Comparison of ENCODE assay signal across 10 mouse cellular contexts in the genomic region with DNA sequence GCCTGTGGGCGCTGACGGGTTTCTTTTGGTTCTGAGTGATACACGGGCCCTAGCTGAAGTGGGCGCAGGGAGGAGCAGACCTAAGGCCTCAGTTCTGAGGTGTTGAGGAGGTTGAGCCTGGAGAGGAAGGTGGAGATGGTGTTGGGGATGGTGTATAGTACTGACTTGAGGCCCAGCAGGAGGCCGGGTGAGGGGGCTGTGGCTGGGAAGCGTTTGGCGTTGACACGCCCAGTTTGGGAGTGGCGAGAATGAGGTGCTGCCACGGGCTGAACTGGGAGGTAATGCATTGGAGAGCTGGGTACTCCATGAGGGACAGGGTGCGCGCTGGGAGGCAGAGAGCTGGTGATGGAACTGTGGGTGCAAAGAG. TPM values are rescaled to one million over a fixed set of nuclear protein-coding genes. Genes with fewer than 3 reads are reported as not detected.
DNase-seq lines count a peak whose midpoint lies in the region; ATAC-seq and TF ChIP-seq lines count a peak whose summit lies in the region.
"Had no signal": no experiment of that assay in that cellular context is flagged by ENCODE, and none has a peak within 500 bp of the region (broad histone marks: within the 10 kb centered on the region; RNA-seq: fewer than 3 reads in every experiment).

No protein-coding gene starts in this region.

- no peak overlapping the region for H3K9ac ChIP-seq in kidney, embryonic 15.5 days
- no peak overlapping the region for H3K9ac ChIP-seq in ES-Bruce4 (ENCODE audit: low read depth, poor library complexity, severe bottlenecking)
- H3K9ac ChIP-seq in liver, embryonic 13.5 days = no peak overlapping the region
- H3K9ac ChIP-seq in midbrain, embryonic 16.5 days (ENCODE audit: low read depth, low read length) = no peak overlapping the region
- H3K9ac ChIP-seq: forebrain, embryonic 13.5 days had no signal

- no peak for DNase-seq in kidney, adult 9 months
- peak; percentile 87 for DNase-seq in ZHBTc4 (ENCODE audit: low read depth, low spot score)
- peak; percentile 8 for DNase-seq in liver, embryonic 13.5 days
- no peak for DNase-seq in forebrain, embryonic 10.5 days (ENCODE audit: extremely low spot score, low spot score)
- DNase-seq: kidney, adult 11 months; right cerebral cortex, postnatal 14 days had no signal

- H3K9me3 ChIP-seq in kidney, embryonic 15.5 days (replicated peaks) = no peaks in the 10 kb centered on the region
- H3K9me3 ChIP-seq in ES-Bruce4 (replicated peaks; ENCODE audit: control insufficient read depth, insufficient read depth, low read length, poor library complexity, severe bottlenecking) = no peaks in the 10 kb centered on the region
- H3K9me3 ChIP-seq in liver, embryonic 13.5 days (replicated peaks) = no peaks in the 10 kb centered on the region
- no peaks in the 10 kb centered on the region for H3K9me3 ChIP-seq in forebrain, embryonic 10.5 days
- H3K9me3 ChIP-seq in midbrain, embryonic 16.5 days (replicated peaks; ENCODE audit: control insufficient read depth, low read length, poor library complexity, severe bottlenecking) = no peaks in the 10 kb centered on the region
- H3K9me3 ChIP-seq: forebrain, embryonic 13.5 days had no signal

- peaks cover 42% of the 10 kb centered on the region for H3K4me1 ChIP-seq in kidney, embryonic 15.5 days
- peaks cover 9% of the 10 kb centered on the region for H3K4me1 ChIP-seq in ES-Bruce4 (ENCODE audit: control insufficient read depth, insufficient read depth, low read length)
- H3K4me1 ChIP-seq in liver, embryonic 13.5 days (replicated peaks) = peaks cover 17% of the 10 kb centered on the region
- H3K4me1 ChIP-seq in forebrain, embryonic 10.5 days = peaks cover 22% of the 10 kb centered on the region
- peaks cover 14% of the 10 kb centered on the region for H3K4me1 ChIP-seq in midbrain, embryonic 16.5 days (ENCODE audit: control insufficient read depth, insufficient read depth, low read length)

- WGBS in kidney, embryonic 15.5 days = 50% methylated on average over 12 of the region's 12 CpGs
- 37% methylated on average over 12 of the region's 12 CpGs for WGBS in liver, embryonic 13.5 days (ENCODE audit: insufficient replicate concordance)
- WGBS in forebrain, embryonic 10.5 days = 59% methylated on average over 12 of the region's 12 CpGs
- 59% methylated on average over 12 of the region's 12 CpGs for WGBS in midbrain, embryonic 16.5 days

- H3K36me3 ChIP-seq in kidney, embryonic 15.5 days = peaks cover 9% of the 10 kb centered on the region
- no peaks in the 10 kb centered on the region for H3K36me3 ChIP-seq in ES-Bruce4 (ENCODE audit: control insufficient read depth, insufficient read depth, low read length, poor library complexity, severe bottlenecking)
- H3K36me3 ChIP-seq in liver, embryonic 13.5 days = no peaks in the 10 kb centered on the region
- no peaks in the 10 kb centered on the region for H3K36me3 ChIP-seq in forebrain, embryonic 10.5 days (replicated peaks)
- H3K36me3 ChIP-seq in midbrain, embryonic 16.5 days (ENCODE audit: control insufficient read depth, insufficient read depth, low read length) = no peaks in the 10 kb centered on the region

- no peak overlapping the region for H3K4me3 ChIP-seq in kidney, embryonic 15.5 days (replicated peaks)
- peak overlapping the region; percentile 17 for H3K4me3 ChIP-seq in ES-Bruce4 (ENCODE audit: low read depth, low read length)
- H3K4me3 ChIP-seq in liver, embryonic 13.5 days (replicated peaks) = no peak overlapping the region
- no peak overlapping the region for H3K4me3 ChIP-seq in forebrain, embryonic 10.5 days
- H3K4me3 ChIP-seq in midbrain, embryonic 16.5 days (ENCODE audit: low read depth, low read length) = no peak overlapping the region
- H3K4me3 ChIP-seq: forebrain, embryonic 13.5 days had no signal

- 0 out of 2 replicates have a peak overlapping the region, but pooled peaks have one; percentile 4 for H3K4me2 ChIP-seq in kidney, embryonic 15.5 days
- peak overlapping the region; percentile 21; the same call in 1 of the 2 replicates for H3K4me2 ChIP-seq in liver, embryonic 13.5 days
- no peak overlapping the region for H3K4me2 ChIP-seq in midbrain, embryonic 16.5 days (ENCODE audit: low read length)
- H3K4me2 ChIP-seq: forebrain, embryonic 13.5 days had no signal

- ATAC-seq in kidney, embryonic 15.5 days (replicated peaks; ENCODE audit: low FRiP score) = peak; percentile 24; the same call in 1 of the 2 replicates
- peak; percentile 61 for ATAC-seq in liver, embryonic 13.5 days (ENCODE audit: low read depth)
- no peak for ATAC-seq in midbrain, embryonic 16.5 days
- ATAC-seq: forebrain, embryonic 13.5 days had no signal

- no peak for TF ChIP-seq EP300 in ES-Bruce4 (IDR thresholded peaks at IDR 0.05; ENCODE audit: insufficient read depth, low read depth, low read length)

- no peaks in the 10 kb centered on the region for H3K27me3 ChIP-seq in kidney, embryonic 15.5 days
- no peaks in the 10 kb centered on the region for H3K27me3 ChIP-seq in ES-Bruce4 (ENCODE audit: control insufficient read depth, insufficient read depth, low read length, poor library complexity, severe bottlenecking)
- no peaks in the 10 kb centered on the region for H3K27me3 ChIP-seq in liver, embryonic 13.5 days
- no peaks in the 10 kb centered on the region for H3K27me3 ChIP-seq in forebrain, embryonic 10.5 days (ENCODE audit: poor library complexity, severe bottlenecking)
- H3K27me3 ChIP-seq in midbrain, embryonic 16.5 days (ENCODE audit: control insufficient read depth, insufficient read depth, low read depth, low read length) = no peaks in the 10 kb centered on the region
- H3K27me3 ChIP-seq: forebrain, embryonic 13.5 days had no signal

- no peak for TF ChIP-seq CTCF in ES-Bruce4 (IDR thresholded peaks at IDR 0.05; ENCODE audit: low read depth, low read length)

- TF ChIP-seq POLR2A in ES-Bruce4 (IDR thresholded peaks at IDR 0.05; ENCODE audit: insufficient read depth, low read length) = no peak

- H3K27ac ChIP-seq in kidney, embryonic 15.5 days = peak overlapping the region; percentile 7
- no peak overlapping the region for H3K27ac ChIP-seq in ES-Bruce4 (ENCODE audit: insufficient read depth, low read length)
- no peak overlapping the region for H3K27ac ChIP-seq in liver, embryonic 13.5 days
- no peak overlapping the region for H3K27ac ChIP-seq in forebrain, embryonic 10.5 days
- H3K27ac ChIP-seq in midbrain, embryonic 16.5 days (ENCODE audit: low read length) = no peak overlapping the region
- H3K27ac ChIP-seq: forebrain, embryonic 13.5 days had no signal

RNA-seq across cellular contexts. Expression of a gene that starts 19.9 kb away (rescaled TPM):
- polyA plus RNA-seq in kidney, embryonic 15.5 days (2015; fragmentation: Nextera tagmentation; extraction: Ambion mirVana) = 124 and 132 TPM in 2 replicates
- 31.9 and 44.2 TPM in 2 replicates for polyA plus RNA-seq in ES-Bruce4 (2011; ENCODE audit: insufficient read depth, insufficient read length, low read depth, missing spikeins)
- 29.6 and 33.7 TPM in 2 replicates for polyA plus RNA-seq in liver, embryonic 13.5 days (2015; fragmentation: Nextera tagmentation; extraction: Ambion mirVana)
- polyA plus RNA-seq in forebrain, embryonic 10.5 days (2016; fragmentation: Nextera tagmentation; extraction: Ambion mirVana) = 117 and 119 TPM in 2 replicates
- 112 and 125 TPM in 2 replicates for polyA plus RNA-seq in midbrain, embryonic 16.5 days (2015; fragmentation: Nextera tagmentation; extraction: Ambion mirVana)

Comparison
In these comparisons a context has a peak if more than half of its experiments do, and no peak if none do; other contexts are left out.
1. DNase-seq: peak in ZHBTc4 (single experiment) and liver, embryonic 13.5 days (single experiment); none in kidney, adult 9 months (single experiment) and forebrain, embryonic 10.5 days (single experiment).